Comparison of ENCODE assay signal across 9 mouse cellular contexts in the genomic region with DNA sequence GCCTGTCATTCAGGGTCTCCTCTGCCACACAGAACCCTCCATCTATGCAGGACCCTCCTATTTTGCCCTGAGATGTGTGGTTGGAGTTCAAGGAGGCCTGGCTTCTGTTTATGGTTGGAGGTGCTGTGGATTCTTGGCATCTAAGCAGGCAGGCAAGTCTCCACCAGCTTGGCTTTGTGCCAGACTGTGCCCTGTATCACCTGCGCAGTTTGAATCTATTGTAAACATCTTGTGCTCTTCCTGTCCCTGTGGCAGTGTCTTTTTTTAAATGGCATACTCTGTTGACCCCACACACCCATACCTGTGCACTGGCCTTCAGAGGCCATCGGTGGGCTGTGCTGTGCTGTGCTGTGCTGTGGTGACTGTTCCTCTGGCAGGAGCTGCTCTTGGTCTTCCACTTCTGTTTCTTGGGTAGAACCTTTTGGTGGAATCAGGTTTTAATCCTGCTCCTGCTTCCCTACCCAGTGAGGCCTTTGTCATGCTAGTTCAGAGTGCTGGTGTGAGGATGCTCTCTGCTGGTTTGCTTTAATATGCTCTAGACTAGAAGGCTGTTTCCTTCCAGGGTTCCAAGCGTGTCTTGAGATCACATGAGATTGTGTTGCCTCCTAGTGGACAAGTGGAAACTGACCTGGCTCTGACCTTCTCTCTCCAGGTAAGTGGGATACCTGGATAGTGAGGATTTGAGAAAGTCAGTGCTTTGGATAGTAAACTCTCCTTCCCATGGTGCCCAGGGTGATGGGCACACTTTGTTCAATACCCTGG. TPM values are rescaled to one million over a fixed set of nuclear protein-coding genes. Genes with fewer than 3 reads are reported as not detected.
A peak's percentile ranks its signal among the peaks of the same experiment; 100 is the strongest.
DNase-seq lines count a peak whose midpoint lies in the region; ATAC-seq and TF ChIP-seq lines count a peak whose summit lies in the region.
"Had no signal": no experiment of that assay in that cellular context is flagged by ENCODE, and none has a peak within 500 bp of the region (broad histone marks: within the 10 kb centered on the region; RNA-seq: fewer than 3 reads in every experiment).

No protein-coding gene starts in this region.

- no peak overlapping the region for H3K4me3 ChIP-seq in heart, postnatal 0 days (ENCODE audit: low read depth, low read length)
- no peak overlapping the region for H3K4me3 ChIP-seq in forebrain, embryonic 13.5 days

- no peak overlapping the region for H3K9ac ChIP-seq in heart, postnatal 0 days (replicated peaks; ENCODE audit: low read depth, low read length)
- H3K9ac ChIP-seq in forebrain, embryonic 13.5 days: no peak overlapping the region

- peak; percentile 17; the same call in 1 of the 2 replicates for TF ChIP-seq CTCF in heart, postnatal 0 days (IDR thresholded peaks at IDR 0.05; ENCODE audit: low read depth)

- peaks cover 30% of the 10 kb centered on the region for H3K36me3 ChIP-seq in heart, postnatal 0 days (replicated peaks; ENCODE audit: control insufficient read depth, insufficient read depth, low read length)
- peaks cover 56% of the 10 kb centered on the region for H3K36me3 ChIP-seq in forebrain, embryonic 13.5 days (ENCODE audit: poor library complexity, severe bottlenecking)

- H3K27ac ChIP-seq in heart, postnatal 0 days (ENCODE audit: low read depth): no peak overlapping the region
- no peak overlapping the region for H3K27ac ChIP-seq in forebrain, embryonic 13.5 days

- 84% methylated on average over 3 of the region's 3 CpGs for WGBS in heart, postnatal 0 days
- 82% methylated on average over 3 of the region's 3 CpGs for WGBS in forebrain, embryonic 13.5 days

- no peak for ATAC-seq in heart, postnatal 0 days (ENCODE audit: insufficient read depth, low read depth)
- 0 out of 2 replicates have a peak, but pooled peaks have one; percentile 7 for ATAC-seq in megakaryocyte, adult 5-6 weeks (ENCODE audit: poor library complexity, severe bottlenecking)
- ATAC-seq in forebrain, embryonic 13.5 days: no peak

- no peak overlapping the region for H3K4me2 ChIP-seq in heart, postnatal 0 days (ENCODE audit: low read depth, low read length)
- H3K4me2 ChIP-seq in forebrain, embryonic 13.5 days: no peak overlapping the region

- no peak for DNase-seq in heart, postnatal 0 days (ENCODE audit: low spot score)
- DNase-seq in heart, postnatal 25 days (ENCODE audit: low spot score): no peak
- DNase-seq in 416B (ENCODE audit: low read depth): peak; percentile 67
- DNase-seq in R1 (ENCODE audit: low read depth, low spot score): peak; percentile 27
- DNase-seq in hindlimb bud, embryonic 11.5 days (ENCODE audit: extremely low spot score, low read depth, low spot score): peak; percentile 2
- DNase-seq in neural tube, embryonic 10.5 days (ENCODE audit: extremely low spot score, low spot score): no peak

- intact Hi-C loops in heart, postnatal 25 days (cut with DNase I): no loop called here

- H3K4me1 ChIP-seq in heart, postnatal 0 days (ENCODE audit: control insufficient read depth, insufficient read depth): 0 out of 2 replicates have a peak, but pooled peaks cover 11% of the 10 kb centered on the region
- peaks cover 16% of the 10 kb centered on the region for H3K4me1 ChIP-seq in forebrain, embryonic 13.5 days

- TF ChIP-seq EP300 in heart, postnatal 0 days (IDR thresholded peaks at IDR 0.05; ENCODE audit: low read depth): no peak

- H3K27me3 ChIP-seq in heart, postnatal 0 days (ENCODE audit: control insufficient read depth, insufficient read depth, low read length): no peaks in the 10 kb centered on the region
- H3K27me3 ChIP-seq in forebrain, embryonic 13.5 days: no peaks in the 10 kb centered on the region

- H3K9me3 ChIP-seq in heart, postnatal 0 days (replicated peaks; ENCODE audit: control insufficient read depth, low read length): no peaks in the 10 kb centered on the region
- no peaks in the 10 kb centered on the region for H3K9me3 ChIP-seq in forebrain, embryonic 13.5 days (replicated peaks)

RNA-seq across cellular contexts. Expression of a gene that starts 29.2 kb away (rescaled TPM):
- not detected in 2 replicates for total RNA-seq in heart, postnatal 0 days (2014; rRNA removed; ENCODE audit: low replicate concordance)
- not detected in 2 replicates for polyA plus RNA-seq in heart, postnatal 0 days (2015; fragmentation: Nextera tagmentation; extraction: Ambion mirVana)
- not detected for total RNA-seq in heart, postnatal 25 days (2021)
- total RNA-seq in megakaryocyte, adult 5-6 weeks (2015): 0.25 TPM in 1 of 2 replicates, not detected in the other
- total RNA-seq in megakaryocyte, adult 5-6 weeks (2017): 0.88 TPM in 1 of 2 replicates, not detected in the other
- not detected in 2 replicates for polyA plus RNA-seq in forebrain, embryonic 13.5 days (2015; fragmentation: Nextera tagmentation; extraction: Ambion mirVana)
- polyA plus RNA-seq: heart, embryonic 16.5 days had no signal

RNA-seq across cellular contexts. Expression of a gene that starts 30.8 kb away (rescaled TPM):
- total RNA-seq in heart, postnatal 0 days (2014; rRNA removed; ENCODE audit: low replicate concordance): 20.4 and 38.5 TPM in 2 replicates
- 4.3 and 5.1 TPM in 2 replicates for polyA plus RNA-seq in heart, postnatal 0 days (2015; fragmentation: Nextera tagmentation; extraction: Ambion mirVana)
- total RNA-seq in heart, postnatal 25 days (2021): 10 to 100 TPM; 35.5 to 35.9 TPM
- total RNA-seq in megakaryocyte, adult 5-6 weeks (2015): 55.1 TPM in 2 replicates
- 36.5 and 37.5 TPM in 2 replicates for total RNA-seq in megakaryocyte, adult 5-6 weeks (2017)
- 17.4 and 20.9 TPM in 2 replicates for polyA plus RNA-seq in forebrain, embryonic 13.5 days (2015; fragmentation: Nextera tagmentation; extraction: Ambion mirVana)

RNA-seq across cellular contexts. Expression of a gene that starts 44.6 kb away (rescaled TPM):
- 26.0 and 51.9 TPM in 2 replicates for total RNA-seq in heart, postnatal 0 days (2014; rRNA removed; ENCODE audit: low replicate concordance)
- 24.5 TPM in 2 replicates for polyA plus RNA-seq in heart, postnatal 0 days (2015; fragmentation: Nextera tagmentation; extraction: Ambion mirVana)
- 10 to 100 TPM; 23.5 to 25.1 TPM for total RNA-seq in heart, postnatal 25 days (2021)
- total RNA-seq in megakaryocyte, adult 5-6 weeks (2015): 20.2 and 25.3 TPM in 2 replicates
- total RNA-seq in megakaryocyte, adult 5-6 weeks (2017): 37.0 and 43.6 TPM in 2 replicates
- 62.5 and 68.8 TPM in 2 replicates for polyA plus RNA-seq in forebrain, embryonic 13.5 days (2015; fragmentation: Nextera tagmentation; extraction: Ambion mirVana)

RNA-seq across cellular contexts. Expression of a gene that starts 53.0 kb away (rescaled TPM):
- total RNA-seq in heart, postnatal 0 days (2014; rRNA removed; ENCODE audit: low replicate concordance): 26.3 and 32.0 TPM in 2 replicates
- polyA plus RNA-seq in heart, postnatal 0 days (2015; fragmentation: Nextera tagmentation; extraction: Ambion mirVana): 10.9 and 11.8 TPM in 2 replicates
- total RNA-seq in heart, postnatal 25 days (2021): 10 to 100 TPM; 48.4 to 49.3 TPM
- total RNA-seq in megakaryocyte, adult 5-6 weeks (2015): 32.0 and 35.5 TPM in 2 replicates
- 14.5 and 21.4 TPM in 2 replicates for total RNA-seq in megakaryocyte, adult 5-6 weeks (2017)
- polyA plus RNA-seq in forebrain, embryonic 13.5 days (2015; fragmentation: Nextera tagmentation; extraction: Ambion mirVana): 19.5 and 20.2 TPM in 2 replicates

Comparison
In these comparisons a context has a peak if more than half of its experiments do, and no peak if none do; other contexts are left out.
1. DNase-seq: peak in 416B (single experiment), R1 (single experiment) and hindlimb bud, embryonic 11.5 days (single experiment); none in heart, postnatal 0 days (single experiment), heart, postnatal 25 days (single experiment) and neural tube, embryonic 10.5 days (single experiment).